Mouse (Mus musculus) CH12.LX (cell line): Measurements from ENCODE around the gene Galnt6.

Experiments used
- CTCF ChIP-seq, 2 experiments: IDR thresholded peaks in 1 of 2; conservative IDR thresholded peaks in 1 of 2; 2 replicates each; pipeline ENCODE4 v1.5.1; 2011 to 2012; ENCODE audit warnings: low read depth in 2 of 2, low read length in 2 of 2, improper control_type of control experiment in 1 of 2, inconsistent platforms in 1 of 2, mild to moderate bottlenecking in 1 of 2, moderate library complexity in 1 of 2
- IRF4 ChIP-seq: IDR thresholded peaks from 2 replicates; pipeline ENCODE4 v1.6.1; 2014; ENCODE audit warnings: low read depth, mild to moderate bottlenecking, inconsistent platforms, low read length, improper control_type of control experiment

DNA sequence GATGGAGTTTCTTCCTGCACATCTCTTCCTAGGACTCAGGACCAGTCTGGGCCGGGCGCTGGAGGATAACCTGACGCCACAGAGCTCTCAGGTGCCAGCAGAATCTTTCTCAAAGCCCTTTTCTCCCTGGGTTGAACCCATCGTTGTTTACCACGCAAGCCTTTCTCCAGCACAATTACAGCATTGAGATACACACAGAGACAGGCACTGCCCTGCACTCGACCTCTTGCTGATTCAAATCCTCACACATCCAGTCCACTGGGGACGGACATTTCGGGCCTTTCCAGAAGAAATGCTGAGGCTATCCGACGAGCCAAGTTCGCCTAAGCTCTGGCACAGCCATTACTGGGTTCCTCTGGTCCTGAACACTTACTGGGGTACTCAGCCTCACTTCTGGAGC, 2.5 kb downstream of the Galnt6 start:
- no peak for TF ChIP-seq CTCF (conservative IDR thresholded peaks at IDR 0.05 in 1 of 2, IDR thresholded peaks at IDR 0.05 in 1 of 2; ENCODE audit: low read depth in 2 of 2, low read length in 2 of 2)
- no peak for TF ChIP-seq IRF4
